In the genomic region with DNA sequence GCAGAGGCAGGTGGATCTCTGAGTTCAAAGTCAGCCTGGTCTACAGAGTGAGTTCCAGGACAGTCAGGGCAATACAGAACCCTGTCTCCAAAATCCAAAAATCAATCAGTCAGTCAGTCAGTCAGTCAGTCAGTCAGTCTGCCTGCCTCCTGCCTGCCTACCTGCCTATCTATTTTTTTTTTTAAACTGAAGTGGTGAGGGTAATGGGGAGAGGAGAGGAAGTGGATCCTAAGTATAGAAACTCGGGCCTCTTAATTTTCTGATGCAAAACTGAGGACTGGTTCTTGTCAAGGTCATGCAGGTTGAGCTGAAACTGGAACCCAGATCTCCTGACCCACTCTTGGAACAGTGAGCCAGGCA, we compare ENCODE assay signal across 13 mouse cellular contexts.
DNase-seq lines count a peak whose midpoint lies in the region; ATAC-seq and TF ChIP-seq lines count a peak whose summit lies in the region.
"Had no signal": no experiment of that assay in that cellular context is flagged by ENCODE, and none has a peak within 500 bp of the region (broad histone marks: within the 10 kb centered on the region; RNA-seq: fewer than 3 reads in every experiment).

No protein-coding gene starts in this region.

- no peak for ATAC-seq in heart, embryonic 16.5 days (replicated peaks; ENCODE audit: extremely low read depth, insufficient read depth, low FRiP score)
- no peak for ATAC-seq in liver, embryonic 11.5 days (replicated peaks; ENCODE audit: low FRiP score)
- ATAC-seq: forebrain, embryonic 14.5 days had no signal

- H3K79me2 ChIP-seq in liver, adult 2 months (ENCODE audit: control insufficient read depth, insufficient read depth, low read length), result no peaks in the 10 kb centered on the region
- H3K79me2 ChIP-seq in macrophage (ENCODE audit: inconsistent target), result peaks cover 33% of the 10 kb centered on the region; the same call in 1 of the 2 replicates

- H3K9me3 ChIP-seq in heart, embryonic 16.5 days (replicated peaks; ENCODE audit: control insufficient read depth, low read length), result no peaks in the 10 kb centered on the region
- H3K9me3 ChIP-seq in liver, embryonic 11.5 days (ENCODE audit: control insufficient read depth, low read length), result no peaks in the 10 kb centered on the region
- H3K9me3 ChIP-seq: intestine, embryonic 15.5 days; midbrain, embryonic 10.5 days; neural tube, embryonic 15.5 days had no signal

- 0 out of 2 replicates have a peak overlapping the region, but pooled peaks have one; percentile 23 for H3K27ac ChIP-seq in heart, embryonic 16.5 days (ENCODE audit: low read length)
- H3K27ac ChIP-seq in liver, adult 2 months (replicated peaks; ENCODE audit: insufficient read depth, low read depth, low read length), result peak overlapping the region; percentile 30
- H3K27ac ChIP-seq in liver, embryonic 11.5 days (ENCODE audit: low read depth, low read length), result no peak overlapping the region
- peak overlapping the region; percentile 73 for H3K27ac ChIP-seq in bone marrow, adult 2 months (ENCODE audit: control insufficient read depth, insufficient read depth, low read depth, low read length, poor library complexity)
- H3K27ac ChIP-seq in macrophage, result peak overlapping the region; percentile 98
- H3K27ac ChIP-seq: intestine, embryonic 15.5 days; left cerebral cortex, adult 2 months; midbrain, embryonic 10.5 days; neural tube, embryonic 15.5 days had no signal

- TF ChIP-seq POLR2A in liver, adult 2 months (IDR thresholded peaks at IDR 0.05; ENCODE audit: extremely low read depth, insufficient read depth, low read length), result no peak
- TF ChIP-seq POLR2A in bone marrow, adult 2 months (IDR thresholded peaks at IDR 0.05; ENCODE audit: borderline replicate concordance, control insufficient read depth, low read depth, low read length), result no peak

- H3K9ac ChIP-seq in heart, embryonic 16.5 days (ENCODE audit: low read length), result no peak overlapping the region
- H3K9ac ChIP-seq in liver, adult 2 months (ENCODE audit: low read depth, low read length), result no peak overlapping the region
- H3K9ac ChIP-seq in liver, embryonic 11.5 days (ENCODE audit: low read depth, low read length), result no peak overlapping the region
- H3K9ac ChIP-seq: intestine, embryonic 15.5 days; neural tube, embryonic 15.5 days had no signal

- WGBS in heart, embryonic 16.5 days, result 43% methylated on average over 1 of the region's 1 CpGs
- WGBS in liver, adult 2 months, result 15% methylated on average over 1 of the region's 1 CpGs
- WGBS in liver, embryonic 11.5 days, result 42% methylated on average over 1 of the region's 1 CpGs
- WGBS in bone marrow, adult 2 months, result 2% methylated on average over 1 of the region's 1 CpGs
- WGBS in macrophage (ENCODE audit: missing documents), result 0% methylated on average over 1 of the region's 1 CpGs

- no peaks in the 10 kb centered on the region for H3K36me3 ChIP-seq in heart, embryonic 16.5 days (ENCODE audit: control insufficient read depth, insufficient read depth)
- no peaks in the 10 kb centered on the region for H3K36me3 ChIP-seq in liver, adult 2 months (ENCODE audit: control insufficient read depth, insufficient read depth, low read length)
- H3K36me3 ChIP-seq in liver, embryonic 11.5 days (ENCODE audit: control insufficient read depth, insufficient read depth, low read length), result no peaks in the 10 kb centered on the region
- H3K36me3 ChIP-seq in macrophage (ENCODE audit: inconsistent target), result no peaks in the 10 kb centered on the region
- H3K36me3 ChIP-seq: intestine, embryonic 15.5 days; midbrain, embryonic 10.5 days; neural tube, embryonic 15.5 days had no signal

- DNase-seq in heart, postnatal 25 days (ENCODE audit: low spot score), result no peak
- DNase-seq in liver, adult 2 months (ENCODE audit: extremely low read depth, low read depth, low spot score), result no peak
- no peak for DNase-seq in liver, embryonic 11.5 days (ENCODE audit: low spot score)
- DNase-seq in adrenal gland, postnatal 25 days, result no peak
- no peak for DNase-seq in frontal cortex, adult 2 months (ENCODE audit: extremely low spot score in 1 of 2, low spot score in 1 of 2)

- no peak overlapping the region for H3K4me2 ChIP-seq in heart, embryonic 16.5 days (ENCODE audit: low read depth, low read length)
- H3K4me2 ChIP-seq in liver, embryonic 11.5 days, result no peak overlapping the region
- H3K4me2 ChIP-seq: intestine, embryonic 15.5 days; neural tube, embryonic 15.5 days had no signal

- TF ChIP-seq CTCF in liver, adult 2 months (IDR thresholded peaks at IDR 0.05; ENCODE audit: low read depth, low read length), result no peak
- no peak for TF ChIP-seq CTCF in bone marrow, adult 2 months (IDR thresholded peaks at IDR 0.05; ENCODE audit: control insufficient read depth, insufficient read depth, low read length)

- H3K4me3 ChIP-seq in heart, embryonic 16.5 days (ENCODE audit: low read length), result no peak overlapping the region
- no peak overlapping the region for H3K4me3 ChIP-seq in liver, adult 2 months (ENCODE audit: insufficient read depth, low read depth, low read length)
- no peak overlapping the region for H3K4me3 ChIP-seq in liver, embryonic 11.5 days (ENCODE audit: low read depth, low read length)
- no peak overlapping the region for H3K4me3 ChIP-seq in bone marrow, adult 2 months (replicated peaks; ENCODE audit: control insufficient read depth, low read depth, low read length)
- no peak overlapping the region for H3K4me3 ChIP-seq in macrophage (ENCODE audit: inconsistent target)
- H3K4me3 ChIP-seq: intestine, embryonic 15.5 days; left cerebral cortex, adult 2 months; midbrain, embryonic 10.5 days; neural tube, embryonic 15.5 days had no signal

- H3K27me3 ChIP-seq in heart, embryonic 16.5 days (ENCODE audit: control insufficient read depth, insufficient read depth, low read length), result no peaks in the 10 kb centered on the region
- no peaks in the 10 kb centered on the region for H3K27me3 ChIP-seq in liver, adult 2 months (ENCODE audit: control insufficient read depth, insufficient read depth, low read length)
- no peaks in the 10 kb centered on the region for H3K27me3 ChIP-seq in liver, embryonic 11.5 days (replicated peaks; ENCODE audit: control insufficient read depth, insufficient read depth, low read length)
- H3K27me3 ChIP-seq: intestine, embryonic 15.5 days; neural tube, embryonic 15.5 days had no signal

- peaks cover 14% of the 10 kb centered on the region for H3K4me1 ChIP-seq in heart, embryonic 16.5 days (ENCODE audit: control insufficient read depth, insufficient read depth, low read length)
- peaks cover 10% of the 10 kb centered on the region for H3K4me1 ChIP-seq in liver, adult 2 months (ENCODE audit: control insufficient read depth, insufficient read depth, low read length)
- H3K4me1 ChIP-seq in liver, embryonic 11.5 days (replicated peaks; ENCODE audit: control insufficient read depth, insufficient read depth, low read length), result peaks cover 29% of the 10 kb centered on the region
- peaks cover 17% of the 10 kb centered on the region for H3K4me1 ChIP-seq in bone marrow, adult 2 months (ENCODE audit: control insufficient read depth, insufficient read depth, low read length)

- intact Hi-C loops in heart, postnatal 25 days (cut with DNase I), result loop anchor here (5.0 kb wide), 2 partner anchors 128 to 257 kb away; partner anchors contain the start of gene Map3k1
